Mouse (Mus musculus): Measurements from ENCODE around the gene Mcm3ap.

- TF ChIP-seq POLR2A (IDR thresholded peaks at IDR 0.05; ENCODE audit: borderline replicate concordance, extremely low read depth, insufficient read depth, insufficient read length, poor library complexity, severe bottlenecking) (no peak), CTCF (IDR thresholded peaks at IDR 0.05; ENCODE audit: borderline replicate concordance, extremely low read depth, insufficient read depth, insufficient read length) (no peak)
Observed at GRCm38 (mm10) chr10:76542636-76543375, 74.1 kb downstream of the Mcm3ap start.
